Mouse (Mus musculus) heart, adult 18-20 months (tissue): Measurements from ENCODE around the gene Yipf1. TPM values are rescaled to one million over a fixed set of nuclear protein-coding genes. Genes with fewer than 3 reads are reported as not detected.
A peak's percentile ranks its signal among the peaks of the same experiment; 100 is the strongest.
"Not testable (repeated sequence)": the region's sequence is repeated elsewhere in the genome, so short reads cannot be mapped to it uniquely, and the experiment has no call there.

Source experiments
- DNase-seq, 2 experiments: peaks; one replicate each; pipeline ENCODE4 v3.0.0; 2021 to 2022; ENCODE audit warnings: mixed read lengths in 1 of 2
- total RNA-seq, 2 experiments: library from RNA; stranded (reverse); gene quantifications; 2 replicates each; pipeline ENCODE4 v1.2.3; 2021

Yipf1 gene
- total RNA-seq, 2 experiments from 2014 or later, result 17.3 to 18.6 TPM

DNA sequence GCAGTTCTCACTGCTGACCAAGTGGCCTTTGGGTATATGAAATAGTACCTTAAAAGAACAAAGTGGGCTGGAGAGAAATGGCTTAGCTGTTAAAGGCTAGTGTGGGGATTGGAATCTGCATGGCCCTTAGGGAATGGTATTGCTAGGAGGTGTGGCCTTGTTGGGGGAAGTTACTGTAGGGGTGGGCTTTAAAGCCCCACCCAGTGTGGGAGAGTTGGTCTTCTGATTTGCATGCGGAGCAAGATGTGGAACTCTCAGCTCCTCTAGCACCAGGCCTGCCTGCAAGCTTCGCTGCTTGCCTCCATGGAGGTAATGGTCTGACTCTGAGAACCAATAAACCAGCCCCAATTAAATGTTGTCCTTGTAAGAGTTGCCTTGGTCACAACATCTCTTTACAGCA lies 6.9 kb downstream of the Yipf1 start:
- peak in 1 of 2 experiments; percentile 14 for DNase-seq

DNA sequence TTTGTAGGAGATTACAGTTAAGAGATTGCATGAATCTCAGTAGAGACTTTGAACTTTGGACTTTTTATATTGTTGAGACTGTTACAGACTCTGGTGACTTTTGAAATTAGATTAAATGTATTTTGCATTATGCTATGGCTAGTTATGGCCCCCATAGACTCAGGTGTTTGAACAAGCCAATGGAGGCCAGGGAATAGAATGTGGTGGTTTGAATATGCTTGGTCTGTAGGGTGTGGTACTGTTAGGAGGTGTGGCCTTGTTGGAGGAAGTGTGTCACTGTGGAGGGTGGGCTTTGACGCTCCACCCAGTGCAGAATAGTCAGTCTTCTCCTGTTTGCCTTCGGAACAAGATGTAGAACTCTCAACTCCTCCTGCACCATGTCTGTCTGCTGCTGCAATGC lies 8.9 kb downstream of the Yipf1 start:
- DNase-seq, result no peak

DNA sequence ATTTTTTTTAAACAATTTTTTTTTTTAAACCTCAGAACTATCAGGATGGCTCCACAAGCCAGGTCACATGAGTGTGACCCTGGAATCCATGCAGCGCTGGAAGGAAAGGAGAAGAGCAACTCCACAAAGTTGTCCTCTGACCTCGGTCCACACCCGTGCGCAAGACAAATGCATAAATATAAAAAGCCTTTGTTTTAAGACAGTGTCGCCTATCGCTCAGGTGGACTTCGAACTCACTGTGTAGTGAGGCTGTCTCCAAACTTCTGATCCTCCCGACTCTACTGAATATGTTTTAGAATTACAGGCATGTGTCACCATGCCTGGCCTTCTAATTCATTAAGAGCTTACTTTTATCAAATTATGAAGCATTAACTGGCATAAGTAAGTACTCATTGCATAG lies 14.4 kb downstream of the Yipf1 start:
- no peak for DNase-seq

DNA sequence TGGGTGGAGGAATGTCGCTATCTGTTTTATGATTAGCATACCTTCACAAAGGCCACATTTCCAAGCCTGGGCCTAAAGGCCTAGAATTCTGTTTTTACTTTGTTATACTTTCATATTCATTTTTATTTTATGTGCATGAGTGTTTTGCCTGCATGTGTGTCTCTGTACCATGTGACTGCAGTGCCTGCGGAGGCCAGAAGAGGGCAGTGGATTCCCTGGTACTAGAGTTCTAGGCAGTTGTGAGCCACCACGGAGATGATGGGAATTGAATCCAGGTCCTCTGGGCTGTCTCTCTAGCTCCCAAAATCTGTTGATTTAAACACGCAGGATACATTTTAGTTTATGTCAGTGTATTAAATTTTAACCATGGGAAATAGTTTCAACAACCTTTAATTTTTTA lies 19.4 kb downstream of the Yipf1 start:
- DNase-seq, result no peak

DNA sequence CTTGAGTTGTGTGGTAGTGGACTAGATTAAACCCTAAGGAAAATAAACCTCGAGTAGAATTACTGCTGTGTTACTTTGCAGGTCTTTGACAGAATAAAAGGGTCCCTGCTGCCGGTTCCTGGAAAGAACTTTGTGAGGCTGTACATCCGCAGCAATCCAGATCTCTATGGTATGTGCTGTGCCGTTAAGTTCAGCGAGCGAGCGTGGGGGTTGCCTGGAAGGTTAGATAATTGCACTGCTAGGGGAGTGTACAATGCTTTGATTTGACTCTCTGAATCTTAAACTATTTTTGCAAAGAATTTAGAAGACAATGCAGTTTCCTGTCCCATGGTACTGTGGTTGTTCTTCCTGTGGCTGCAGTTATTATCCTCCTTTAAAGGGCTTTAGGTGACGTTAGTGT lies 22.2 kb downstream of the Yipf1 start:
- DNase-seq, result no peak

DNA sequence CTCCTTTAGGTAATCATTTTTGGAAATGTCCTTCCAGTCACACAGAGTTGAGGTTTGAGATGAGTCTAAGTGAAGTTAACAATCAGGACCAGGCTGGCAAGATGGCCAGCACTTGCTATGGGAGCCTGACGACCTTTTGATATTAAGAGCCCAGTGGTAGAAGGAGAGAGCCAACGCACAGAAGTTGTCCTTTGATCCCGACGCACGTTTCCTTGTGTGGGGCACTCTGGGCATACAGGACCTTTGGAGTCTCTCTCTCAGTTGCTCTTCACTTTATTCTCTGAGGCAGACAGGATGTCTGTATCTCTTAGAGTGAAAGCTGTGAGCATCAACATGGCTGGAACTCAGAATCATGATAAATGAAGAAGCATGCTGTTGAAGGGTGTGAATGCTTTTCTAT lies 23.3 kb downstream of the Yipf1 start:
- DNase-seq, result no peak

DNA sequence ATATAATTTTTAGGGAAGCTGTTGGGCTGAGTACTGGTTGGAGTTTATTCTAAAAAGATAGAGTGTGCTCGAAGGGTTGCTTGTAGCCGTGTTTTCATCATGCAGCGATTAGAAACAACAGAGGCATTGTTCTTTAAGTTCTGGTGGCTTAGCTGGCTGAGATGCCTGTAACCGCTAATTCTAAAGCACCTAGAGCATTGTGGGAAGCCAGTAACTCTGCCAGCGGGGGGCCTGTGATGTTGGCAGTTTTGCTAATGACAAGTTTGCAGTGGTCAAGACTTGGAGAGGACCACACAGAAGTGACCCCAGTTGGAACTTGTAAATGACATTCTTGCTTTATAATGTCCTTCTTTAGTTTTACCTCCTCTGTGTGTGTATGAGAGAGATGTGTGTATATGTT lies 27.2 kb downstream of the Yipf1 start:
- no peak for DNase-seq

DNA sequence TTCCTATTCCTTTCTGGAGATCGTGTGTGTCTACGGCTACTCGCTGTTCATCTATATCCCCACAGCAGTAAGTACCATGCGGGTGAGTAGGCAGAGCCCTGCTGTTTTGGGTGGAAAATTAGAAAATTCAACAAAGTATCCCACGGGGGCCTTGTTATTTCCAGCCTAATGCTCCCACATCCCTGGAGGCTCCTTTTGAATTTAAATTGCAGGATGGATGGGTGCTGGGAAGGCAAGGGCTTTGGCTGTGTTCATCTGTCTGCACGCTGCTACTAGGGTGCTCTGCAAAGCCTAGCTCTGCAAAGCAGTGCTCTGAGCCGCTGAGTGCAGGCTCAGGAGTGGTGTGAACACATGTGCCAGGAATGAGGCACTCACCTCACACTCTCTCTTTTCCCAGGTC lies 30.4 kb downstream of the Yipf1 start:
- no peak for DNase-seq

DNA sequence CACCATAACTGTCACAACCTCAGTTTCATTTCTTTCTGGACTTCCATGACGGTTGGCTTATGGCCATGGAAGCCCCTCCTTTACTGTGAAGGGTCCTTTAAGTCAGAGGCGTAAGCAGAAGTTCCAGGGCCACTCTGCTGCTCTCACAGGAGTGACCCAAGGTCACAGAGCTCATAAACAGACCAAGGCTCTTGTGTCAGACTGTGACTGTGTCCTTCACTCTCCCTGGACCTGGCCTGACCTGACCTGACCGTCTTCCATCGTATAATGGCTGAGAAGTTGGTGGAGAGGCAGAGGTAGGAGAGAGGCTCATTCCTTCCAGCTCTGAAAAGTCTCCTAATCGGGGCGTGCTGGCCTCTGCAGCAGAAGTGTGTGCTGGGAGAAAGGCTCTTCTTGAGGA lies 33.1 kb downstream of the Yipf1 start:
- no peak for DNase-seq

DNA sequence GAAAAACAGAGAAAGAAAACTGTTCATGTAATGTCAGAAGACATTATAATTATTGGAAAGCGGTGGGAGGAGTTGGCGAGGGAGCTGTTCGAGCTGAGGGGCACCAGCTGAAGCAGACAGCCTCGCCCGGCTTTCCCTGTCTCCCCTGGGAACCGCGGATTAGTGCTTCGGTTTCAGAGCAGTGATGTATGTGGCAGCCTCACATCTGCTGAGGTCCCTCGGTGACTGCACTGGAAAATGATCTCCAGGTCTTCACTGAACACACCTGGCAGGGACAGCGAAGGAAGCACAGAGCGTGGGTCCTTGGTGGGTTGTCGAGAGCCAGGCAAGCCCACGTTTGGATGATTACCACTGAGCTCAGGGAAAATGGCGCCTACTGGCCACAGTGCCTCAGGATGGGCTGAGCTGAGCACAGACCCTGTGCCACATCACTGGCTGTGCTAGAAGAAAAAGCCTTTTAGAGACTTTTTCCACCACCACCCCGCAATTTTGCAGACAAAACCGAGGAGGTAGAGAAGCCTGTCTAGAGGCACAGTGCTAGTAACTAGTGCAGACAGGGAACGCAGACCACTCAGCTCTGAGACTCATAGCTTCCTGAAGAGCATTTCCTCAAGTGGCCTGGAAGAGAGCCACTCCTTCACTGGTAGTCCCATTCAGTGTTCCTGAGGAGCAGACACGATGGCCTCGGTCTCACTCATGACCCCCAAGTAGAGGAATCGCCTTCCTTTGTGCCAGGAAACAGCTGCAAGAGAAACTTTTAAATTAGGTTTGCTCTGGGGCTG lies 34.6 kb downstream of the Yipf1 start:
- no peak for DNase-seq

DNA sequence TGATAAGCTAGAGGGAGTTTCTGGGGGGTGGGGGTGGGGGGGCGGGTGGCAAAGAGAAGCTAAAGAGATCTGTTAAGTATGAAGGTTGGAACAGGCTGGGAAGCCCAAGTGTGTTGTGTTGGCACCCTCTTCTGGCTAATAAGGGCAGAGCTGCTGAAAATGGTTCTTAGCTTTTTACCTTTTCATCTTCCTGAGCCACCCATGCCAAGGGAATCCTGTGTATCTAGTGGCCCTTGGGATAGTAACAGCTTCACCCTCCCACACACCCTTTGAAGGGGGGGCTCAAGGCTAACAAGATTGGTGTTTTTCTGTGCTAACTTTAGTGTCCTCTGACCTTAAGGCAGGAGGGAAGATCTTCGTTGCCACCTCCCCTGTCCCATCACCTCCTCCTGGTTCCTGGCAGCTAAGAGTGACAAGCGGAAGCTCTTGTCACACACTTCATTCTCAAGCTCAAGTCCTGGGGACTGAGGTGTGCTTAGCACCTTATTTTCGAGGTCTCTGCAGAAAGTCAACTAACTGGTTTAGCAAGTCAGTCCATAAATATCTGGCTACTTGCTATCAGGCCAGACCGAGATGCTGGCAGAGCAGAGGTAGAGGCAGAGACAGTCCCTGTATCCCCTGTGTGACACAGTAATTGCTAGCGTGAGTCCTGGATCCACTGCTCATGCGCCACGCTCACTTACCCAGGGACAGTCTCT lies 35.3 kb downstream of the Yipf1 start:
- DNase-seq, result peak; percentile 4 to 21

DNA sequence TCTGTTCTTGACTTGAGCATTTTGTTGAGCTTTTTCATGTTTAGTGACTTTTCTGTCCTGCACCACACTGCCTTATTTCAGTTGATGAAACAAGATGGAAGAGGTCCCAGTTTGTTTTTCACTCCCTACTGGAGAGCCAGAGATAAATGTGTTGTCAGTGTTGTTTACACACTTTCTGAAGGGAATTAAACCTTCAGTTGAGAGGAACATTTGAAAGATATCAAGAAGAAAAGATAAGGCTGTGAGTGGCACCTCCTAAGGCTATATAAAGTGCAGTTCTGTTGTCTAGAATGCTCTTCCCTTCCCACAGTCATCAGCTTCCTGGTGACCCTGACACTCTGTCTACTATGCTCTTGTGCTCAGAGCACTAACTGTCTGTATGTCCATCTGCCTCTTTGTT lies 37.2 kb downstream of the Yipf1 start:
- no peak for DNase-seq

DNA sequence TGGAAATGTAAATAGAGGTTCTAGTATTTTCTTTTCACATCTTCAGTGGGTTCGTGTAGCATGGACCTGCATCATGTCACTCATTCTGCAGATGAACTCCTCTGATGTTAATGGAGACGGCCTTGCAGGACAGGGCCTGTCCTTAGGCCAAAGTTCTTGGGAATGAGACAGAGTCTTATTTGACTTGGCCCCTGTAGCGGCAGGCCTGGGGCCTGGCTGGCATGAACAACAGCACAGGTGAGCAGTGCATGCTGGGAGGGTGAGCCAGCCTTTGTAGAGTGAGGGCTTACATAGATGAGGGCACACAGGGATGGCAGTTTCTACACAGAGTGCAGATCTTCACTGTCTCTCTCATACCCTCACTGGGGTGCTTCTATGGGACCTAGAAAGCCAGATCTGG lies 39.4 kb downstream of the Yipf1 start:
- DNase-seq, result no peak

DNA sequence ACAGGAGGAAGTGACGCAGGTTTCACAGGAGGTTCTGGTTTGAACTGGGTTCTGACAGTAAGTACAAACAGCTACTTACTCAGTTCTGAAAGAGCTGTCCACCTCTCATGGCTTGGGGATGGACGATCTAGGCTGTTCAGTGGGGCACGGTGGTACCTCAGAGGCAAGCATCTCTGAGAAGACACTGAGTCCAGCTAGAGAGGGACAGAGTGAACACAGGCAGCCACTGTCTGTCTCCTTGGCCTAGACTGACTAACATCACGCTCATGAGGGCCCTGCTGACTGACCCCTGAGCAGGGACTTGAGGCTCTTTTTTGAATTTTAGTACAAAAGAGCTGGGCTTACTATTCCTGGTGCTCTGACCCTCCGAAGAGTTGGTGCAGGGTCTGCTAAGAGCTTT lies 40.0 kb downstream of the Yipf1 start:
- DNase-seq, result no peak

DNA sequence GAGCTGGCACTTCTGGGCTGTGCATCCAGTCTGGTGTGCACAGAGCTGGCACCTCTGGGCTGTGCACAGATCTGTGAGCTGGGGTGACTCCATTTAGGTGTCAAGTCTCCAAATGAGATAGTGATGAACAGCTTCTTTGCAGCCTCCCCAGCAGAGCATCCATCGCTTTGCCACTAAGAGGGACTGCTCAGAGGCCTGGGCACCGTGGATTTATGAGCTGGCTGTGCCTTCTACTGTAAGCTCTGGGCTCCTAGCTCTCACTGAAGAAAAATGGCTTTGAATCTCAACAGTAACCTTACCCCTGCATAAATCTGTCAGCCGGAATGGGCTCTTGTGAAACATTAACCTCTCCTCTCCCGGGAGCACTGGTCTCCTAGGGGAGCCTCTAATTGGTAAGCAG lies 40.4 kb downstream of the Yipf1 start:
- DNase-seq, result no peak

DNA sequence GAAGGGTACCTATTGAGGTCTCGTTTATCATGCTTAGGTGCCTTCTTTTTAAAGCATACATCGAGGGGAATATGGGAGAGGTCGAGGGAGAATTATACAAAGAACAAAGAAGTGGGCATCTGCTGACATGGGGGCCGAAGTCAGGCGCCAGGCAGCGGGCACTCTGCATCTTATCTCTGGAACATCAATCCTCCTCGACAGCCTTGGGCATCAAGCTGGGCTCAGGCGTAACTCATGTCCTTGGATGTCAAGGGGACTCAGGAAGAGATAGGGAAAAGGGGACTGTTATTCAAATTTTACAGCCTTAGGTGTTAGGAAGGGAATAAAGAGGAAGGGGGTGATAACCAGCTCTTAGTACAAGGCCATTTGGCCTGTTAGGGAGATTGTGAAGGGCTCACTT lies 43.0 kb downstream of the Yipf1 start:
- DNase-seq, result not testable (repeated sequence)

DNA sequence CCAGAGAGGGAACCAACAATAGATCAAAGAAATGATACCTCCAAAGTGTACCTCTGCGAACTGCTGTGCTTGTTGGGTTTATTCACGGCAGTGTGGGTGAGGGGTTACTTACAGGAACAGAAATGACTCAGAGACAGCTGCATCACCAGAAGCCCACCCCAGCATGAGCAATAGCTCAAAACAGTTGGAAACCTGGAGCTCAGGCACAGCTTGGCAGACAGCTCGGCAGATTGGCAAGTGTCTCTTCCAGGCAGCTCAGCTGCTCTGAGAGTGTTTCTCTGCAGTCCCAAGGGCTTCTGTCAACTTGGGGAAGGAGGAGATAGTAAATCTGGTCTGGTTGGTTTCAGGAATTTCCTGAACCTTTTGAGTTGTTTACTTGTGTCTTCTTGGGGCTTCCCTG lies 44.3 kb downstream of the Yipf1 start:
- DNase-seq, result no peak

DNA sequence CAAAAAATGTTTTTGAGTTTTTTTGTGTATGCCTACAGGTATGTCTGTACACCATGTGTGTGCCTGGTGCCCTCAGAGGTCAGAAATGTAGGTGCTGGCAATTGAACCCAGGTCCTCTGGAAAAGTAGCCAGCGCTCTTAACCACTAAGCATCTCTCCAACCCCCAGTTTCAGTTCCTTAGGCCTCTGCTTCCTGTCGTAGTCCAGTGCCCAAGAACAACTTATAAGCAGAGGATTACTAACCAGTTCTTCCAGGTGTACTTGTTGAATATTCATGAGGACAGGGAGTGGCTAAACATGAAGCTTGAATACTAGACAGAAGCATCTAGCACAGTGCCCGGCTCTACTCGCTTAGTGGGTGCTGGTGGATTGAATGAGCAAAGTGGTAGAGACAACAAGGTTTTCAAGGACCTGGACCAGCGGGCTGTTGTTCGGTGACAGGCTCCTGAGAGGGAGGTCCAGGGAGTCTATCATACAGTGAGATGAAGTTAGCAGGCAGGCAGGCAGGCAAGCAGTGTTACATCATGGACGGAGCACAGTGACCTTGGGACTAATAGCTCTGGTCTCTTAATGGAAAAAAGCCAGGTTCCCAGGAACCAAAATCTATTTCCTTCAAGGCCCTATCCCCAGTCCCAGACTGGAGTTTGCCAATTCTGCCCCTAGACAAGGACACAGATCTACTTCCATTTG lies 46.4 kb downstream of the Yipf1 start:
- DNase-seq, result no peak

DNA sequence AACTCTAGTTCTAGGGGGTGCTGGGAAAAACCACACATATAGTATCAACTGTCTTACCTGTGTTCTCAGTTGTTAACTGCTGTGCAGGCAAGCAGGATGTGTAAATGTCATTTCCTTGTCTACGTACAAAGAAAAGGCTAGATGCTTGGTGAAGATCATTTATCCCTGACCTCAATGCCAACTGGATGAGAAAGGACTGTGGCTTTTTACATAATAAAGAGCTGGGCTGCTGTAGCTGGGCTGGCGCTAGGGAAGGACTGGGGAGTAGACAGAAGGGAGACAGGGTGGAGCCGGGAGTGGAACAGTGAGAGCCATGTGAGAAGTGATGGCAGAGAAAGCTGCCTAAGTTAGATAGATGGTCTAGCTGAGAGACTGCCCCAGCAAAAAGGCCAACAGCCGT lies 48.6 kb downstream of the Yipf1 start:
- DNase-seq, result no peak

DNA sequence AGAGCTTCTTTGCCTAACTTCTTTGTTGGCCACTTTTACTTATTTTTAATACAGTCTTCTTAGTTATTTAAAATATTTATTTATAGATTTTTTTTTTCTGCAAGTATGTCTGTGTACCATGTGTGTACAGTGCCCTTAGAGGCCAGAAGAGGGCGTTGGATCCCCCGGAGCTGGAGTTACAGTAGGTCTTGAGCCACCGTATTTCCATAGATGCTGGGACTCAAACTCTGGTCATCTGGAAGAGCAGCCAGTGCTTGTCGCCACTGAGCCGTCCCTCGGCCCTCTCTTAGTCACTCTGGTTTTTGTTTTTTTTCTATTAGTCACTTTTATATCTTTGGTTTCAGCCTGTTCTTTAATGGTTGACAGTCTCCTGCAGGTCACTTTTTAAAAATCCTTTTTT lies 49.4 kb downstream of the Yipf1 start:
- no peak for DNase-seq

DNA sequence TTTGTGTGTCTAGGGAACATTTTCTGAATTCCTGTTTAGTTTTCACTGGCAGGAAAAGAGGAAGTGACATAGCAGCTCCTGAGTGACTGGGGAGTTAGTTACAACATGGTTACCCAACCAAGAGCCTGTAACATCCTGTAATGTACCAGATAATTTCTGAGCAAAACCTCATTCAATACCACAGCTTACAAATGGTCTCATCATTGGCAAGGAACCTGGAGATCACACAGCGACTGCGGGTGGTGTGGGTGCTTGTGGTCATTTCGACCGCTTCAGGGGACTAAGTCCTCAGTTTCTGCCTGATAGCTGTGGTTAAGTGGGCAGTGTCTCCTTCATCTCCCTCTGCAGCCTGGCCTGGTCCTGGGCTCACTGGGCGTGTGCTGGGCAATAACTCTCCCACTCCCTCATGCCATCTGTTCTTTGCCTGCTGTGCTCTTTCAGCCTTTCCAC lies 50.1 kb downstream of the Yipf1 start:
- no peak for DNase-seq

DNA sequence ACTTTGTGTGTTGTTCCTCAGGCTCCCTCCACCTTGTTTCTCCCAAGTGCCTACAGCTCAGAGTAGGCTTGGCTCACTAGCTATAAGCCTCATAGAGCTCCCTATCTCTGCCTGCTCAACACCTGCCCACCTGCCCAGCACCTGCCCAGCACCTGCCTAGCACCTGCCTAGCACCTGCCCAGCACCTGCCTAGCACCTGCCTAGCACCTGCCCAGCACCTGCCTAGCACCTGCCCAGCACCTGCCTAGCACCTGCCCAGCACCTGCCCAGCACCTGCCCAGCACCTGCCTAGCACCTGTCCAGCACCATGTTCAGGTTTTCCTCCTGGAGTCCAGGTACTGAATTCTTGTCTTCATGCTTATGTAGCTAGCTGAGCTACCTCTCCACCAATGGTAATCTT lies 52.2 kb downstream of the Yipf1 start:
- DNase-seq, result not testable (repeated sequence)

DNA sequence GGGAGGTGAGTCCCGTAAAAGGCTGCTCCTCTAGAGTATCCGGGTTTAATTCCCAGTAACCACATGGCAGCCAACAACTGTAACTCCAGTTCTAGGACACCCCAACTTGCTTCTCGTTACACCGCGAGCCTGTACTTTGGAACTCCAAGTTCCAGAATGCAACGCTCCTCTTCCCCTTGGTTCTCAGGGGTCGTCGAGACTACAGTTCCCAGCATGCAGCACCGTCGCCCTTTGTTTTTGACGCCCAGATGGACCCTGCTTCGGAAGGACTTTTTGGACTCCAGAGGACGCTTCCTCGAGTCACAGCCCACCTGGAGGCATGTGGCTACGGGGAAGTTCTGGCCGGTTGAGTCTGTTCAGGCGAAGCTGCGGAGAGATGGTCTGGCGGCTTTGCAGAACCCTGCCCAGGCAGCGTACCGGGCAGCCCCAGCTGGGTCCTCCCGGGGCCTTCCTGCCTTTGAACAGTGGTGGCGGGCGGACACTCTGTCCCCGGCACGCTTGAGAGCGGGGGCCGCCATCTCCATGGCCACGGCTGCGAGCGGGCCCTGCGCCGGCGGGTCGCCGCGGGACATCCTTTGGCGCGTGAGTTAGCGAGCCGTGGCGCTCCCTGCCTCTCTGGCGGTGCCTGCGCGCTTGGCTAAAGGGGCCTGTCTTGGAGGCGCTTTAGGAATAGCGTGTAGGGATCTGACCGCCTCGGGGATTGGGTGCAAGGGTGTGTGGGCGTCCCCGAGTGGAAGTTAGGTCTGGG lies 53.6 kb downstream of the Yipf1 start, which contains the start of gene Ndc1:
Gene Ndc1 (plus strand): TSS at position 218 of the 748 bp plus-strand sequence.
- peak; percentile 92 for DNase-seq
